Mouse (Mus musculus) frontal cortex, postnatal 14 days (tissue): ENCODE measurements at regions not wholly inside any gene's neighbourhood (a gene's known extent, or its start where the extent isn't known, plus 50 kb on each side); places are given as distances from the start of the nearest gene placed in this dataset.

ENCODE experiments used
- DNase-seq, 2 experiments: peaks; one replicate each; pipeline ENCODE4 v3.0.0; 2022; ENCODE audit warnings: low spot score in 2 of 2

DNA sequence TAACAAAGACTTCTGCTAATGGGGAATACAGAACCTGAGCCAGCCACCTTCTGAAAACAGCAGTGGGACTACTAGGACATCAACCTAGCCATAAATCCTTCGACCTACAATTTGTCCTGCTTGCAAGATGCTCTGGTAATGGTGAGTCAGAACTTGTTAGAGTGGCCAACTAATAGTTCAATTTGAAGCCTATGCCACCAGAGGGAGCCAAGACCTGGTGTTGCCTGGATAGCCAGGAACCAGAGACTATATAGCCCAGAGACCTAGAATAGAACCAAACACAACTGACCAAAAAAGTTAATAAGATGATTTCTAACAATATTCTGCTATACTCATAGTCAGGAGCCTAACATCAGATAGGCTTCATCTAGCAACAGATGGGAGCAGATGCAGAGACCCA is 119.3 kb upstream of the Dab2 start:
- no peak for DNase-seq

DNA sequence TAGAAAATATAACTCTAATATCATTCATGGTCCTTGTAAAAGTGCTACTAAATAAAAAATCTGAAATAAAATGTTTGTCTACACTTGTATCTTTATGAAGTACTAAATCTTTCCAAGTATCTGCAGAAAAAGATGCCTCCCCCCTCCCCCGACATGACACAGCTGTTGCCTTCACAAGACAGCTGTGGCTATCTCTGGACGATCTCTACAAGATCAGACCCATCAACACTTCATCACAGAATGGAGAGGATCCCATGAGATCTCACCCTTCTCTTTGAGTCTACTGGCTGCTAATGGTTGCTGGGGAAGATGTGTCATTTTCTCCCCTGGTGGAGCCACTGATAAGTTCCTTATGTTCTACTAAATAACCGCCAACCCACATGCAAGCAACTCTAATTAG is 116.0 kb upstream of the Dab2 start:
- DNase-seq: no peak

DNA sequence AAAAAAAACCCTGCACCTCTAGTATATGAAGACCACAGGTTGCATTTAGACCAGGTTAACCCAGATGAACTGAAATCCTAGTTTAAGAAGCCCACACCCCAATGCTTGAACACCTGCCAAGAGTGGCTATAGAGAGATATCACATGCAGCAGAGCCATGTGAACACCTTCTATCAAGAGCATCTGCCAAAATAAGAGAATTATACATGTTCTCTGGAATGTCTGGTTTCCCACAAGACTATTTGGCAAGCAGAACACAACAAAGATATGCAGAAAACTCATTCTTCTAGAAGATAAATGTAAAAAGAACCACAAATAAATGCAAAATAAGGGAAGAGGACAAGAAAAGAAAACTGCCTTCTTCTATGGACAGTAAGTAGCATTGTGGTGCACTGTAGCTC is 107.7 kb upstream of the Dab2 start:
- DNase-seq: no peak

DNA sequence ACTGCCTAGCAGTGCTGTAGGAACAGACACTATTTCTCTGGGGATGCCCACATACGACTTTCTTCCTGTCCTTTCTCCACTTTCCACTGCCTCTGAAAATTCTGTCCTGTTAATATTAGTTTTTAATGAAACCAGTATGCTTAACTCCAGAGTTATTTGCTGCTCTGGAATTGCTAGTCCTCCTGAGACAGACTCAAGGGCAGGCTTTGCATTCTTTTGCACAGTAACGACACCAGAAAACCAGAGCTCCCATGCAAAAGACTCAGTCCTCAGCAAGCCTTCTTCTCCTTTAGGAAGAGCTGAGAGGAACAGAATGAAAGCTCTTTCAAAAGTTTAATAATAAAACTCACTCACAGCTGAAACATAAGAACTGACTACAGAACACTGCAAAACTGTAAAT is 92.3 kb upstream of the Dab2 start:
- no peak for DNase-seq

DNA sequence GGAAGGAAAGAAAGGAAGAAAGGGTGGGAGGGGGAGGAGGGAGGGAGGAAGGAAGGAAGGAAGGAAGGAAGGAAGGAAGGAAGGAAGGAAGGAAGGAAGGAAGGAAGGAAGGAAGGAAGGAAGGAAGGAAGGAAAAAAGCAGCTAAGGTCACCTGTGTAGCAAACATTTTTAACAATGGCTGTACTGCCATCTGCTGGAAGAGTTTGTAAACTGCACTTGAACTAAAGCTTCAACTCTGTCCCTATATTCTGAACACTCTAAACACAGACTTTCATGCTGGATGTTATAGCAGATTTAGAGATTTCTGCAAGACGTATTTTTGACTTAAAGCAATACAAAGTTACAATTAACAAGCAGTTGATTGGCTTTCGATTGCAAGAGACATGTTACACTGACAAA is 90.3 kb upstream of the Dab2 start:
- DNase-seq: peak in 1 of 2 experiments; percentile 17

DNA sequence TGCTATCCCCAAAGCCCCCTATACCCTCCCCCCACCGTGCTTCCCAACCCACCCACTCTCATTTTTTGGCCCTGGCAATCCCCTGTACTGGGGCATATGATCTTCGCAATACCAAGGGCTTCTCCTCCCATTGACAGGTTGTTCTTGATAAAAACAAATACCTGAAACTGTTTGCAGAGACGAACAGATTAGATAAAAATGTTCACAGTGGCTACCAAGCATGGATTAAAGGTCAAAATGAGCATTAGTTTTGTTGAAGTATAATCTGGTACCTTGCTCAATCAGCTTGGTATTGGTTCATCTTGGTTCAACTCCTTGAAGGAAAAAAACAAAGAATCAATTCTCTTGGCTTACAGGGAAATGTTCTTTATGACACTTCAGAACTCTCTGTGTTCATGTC is 81.5 kb upstream of the Dab2 start:
- no peak for DNase-seq

DNA sequence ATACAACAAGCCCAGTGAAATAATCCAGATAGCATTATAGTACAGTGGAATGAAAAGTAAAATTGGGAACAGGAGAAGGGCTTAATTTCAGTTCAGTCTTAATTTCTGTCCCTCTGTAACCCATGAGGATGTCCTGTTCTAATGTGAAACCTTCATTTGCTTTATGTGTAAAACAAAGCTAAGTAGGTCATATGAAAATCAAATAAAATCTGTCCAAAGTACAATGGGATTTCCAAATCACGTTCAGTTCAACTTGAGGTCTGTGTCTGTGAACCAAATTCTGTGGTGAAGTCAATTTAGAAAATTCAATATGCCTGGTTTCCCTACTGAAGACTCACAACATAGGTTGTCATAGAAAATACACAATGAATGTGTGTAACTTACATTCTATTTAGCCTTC is 74.4 kb upstream of the Dab2 start:
- no peak for DNase-seq

DNA sequence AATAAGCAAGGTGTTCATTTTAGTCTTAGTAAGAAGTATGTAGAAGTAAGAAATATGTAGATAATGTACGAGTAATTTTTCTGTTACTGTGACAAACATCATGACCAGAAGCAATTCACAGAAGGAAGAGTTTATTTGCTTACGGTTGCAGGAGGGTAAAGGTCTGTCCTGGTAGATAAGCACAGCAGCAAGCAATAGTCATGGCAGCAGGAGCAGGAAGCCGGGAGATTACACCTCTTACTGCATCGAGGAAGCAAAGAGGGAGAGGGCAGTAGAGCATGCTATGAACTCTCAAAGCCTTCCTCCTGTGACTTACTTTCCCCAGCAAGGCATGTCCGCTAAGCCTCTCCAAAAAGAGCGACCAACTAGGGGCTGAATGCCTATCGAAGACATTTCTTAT is 69.0 kb upstream of the Dab2 start:
- DNase-seq: no peak

DNA sequence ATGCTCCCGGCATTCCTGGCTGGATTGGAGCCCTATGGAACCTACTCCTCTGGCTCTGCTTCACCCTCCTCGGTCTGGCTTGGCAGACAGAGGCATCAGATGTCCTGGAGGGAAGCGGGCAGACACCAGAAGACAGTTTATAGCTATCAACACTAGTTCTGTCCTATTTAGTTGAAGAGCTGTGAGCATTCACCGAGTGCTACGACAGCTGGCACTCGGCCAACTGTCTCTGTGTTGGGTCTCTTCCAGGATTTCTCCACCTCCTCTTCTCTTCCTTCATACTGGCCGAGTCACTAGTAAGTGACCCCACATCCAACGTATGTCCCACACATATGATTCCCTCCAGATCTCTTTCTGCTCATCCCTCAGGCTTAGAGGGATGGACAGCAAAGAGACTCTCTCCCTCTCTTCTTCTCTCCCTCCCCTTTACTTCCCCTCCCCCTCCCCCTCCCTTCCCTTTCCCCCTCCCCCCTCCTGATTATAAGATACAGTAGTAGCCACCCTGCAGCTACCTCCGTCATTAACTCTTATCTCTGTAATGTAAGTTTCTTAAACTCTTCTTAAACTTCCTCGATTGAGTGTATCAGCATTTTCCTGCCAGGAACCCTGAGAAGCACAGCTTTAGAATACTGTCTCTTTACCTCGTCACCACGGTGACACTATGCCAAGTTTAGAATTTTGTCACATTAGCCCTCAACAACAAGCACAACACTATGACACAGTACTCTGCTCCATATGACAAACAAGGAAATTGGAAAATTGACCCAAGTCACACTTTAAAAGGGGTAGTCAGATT is 68.1 kb upstream of the Dab2 start:
- DNase-seq: no peak

DNA sequence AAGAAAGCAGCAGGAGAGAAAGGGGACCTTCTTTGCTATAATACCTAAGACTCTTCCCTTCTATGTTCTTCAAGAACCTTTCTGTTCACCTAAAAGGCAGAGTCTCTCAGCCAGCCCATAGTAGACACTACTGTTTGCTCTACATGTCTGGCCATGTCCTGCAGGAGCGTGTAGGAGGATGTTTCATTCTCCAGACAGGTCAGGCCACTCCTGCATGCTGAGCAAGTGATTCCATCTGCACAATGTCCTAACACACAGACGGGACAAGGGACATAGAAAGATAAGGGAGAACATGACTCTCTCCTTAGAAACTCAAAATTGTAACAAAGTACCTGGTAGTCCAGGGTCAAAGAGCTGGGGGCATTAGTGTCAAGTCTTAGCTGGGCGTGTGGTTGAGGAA is 66.0 kb upstream of the Dab2 start:
- DNase-seq: no peak

DNA sequence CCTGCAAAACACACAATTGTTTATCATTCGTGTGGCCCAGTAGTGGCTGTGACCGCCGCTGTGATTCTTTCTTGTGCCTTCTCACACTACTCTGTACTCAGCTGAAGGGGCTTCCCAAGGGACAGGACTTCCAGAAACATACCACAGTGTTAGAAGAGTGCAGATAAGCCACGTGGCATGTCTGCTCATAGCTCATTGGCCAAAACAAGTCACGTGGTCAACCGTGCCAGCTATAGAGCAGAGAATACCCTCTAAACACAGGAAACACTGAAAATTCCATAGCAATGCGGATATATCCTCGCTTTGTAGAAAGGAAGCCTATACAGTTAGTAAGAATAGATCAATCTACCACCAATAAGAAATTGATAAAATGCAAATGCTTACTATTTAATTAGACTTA is 63.0 kb upstream of the Dab2 start:
- no peak for DNase-seq

DNA sequence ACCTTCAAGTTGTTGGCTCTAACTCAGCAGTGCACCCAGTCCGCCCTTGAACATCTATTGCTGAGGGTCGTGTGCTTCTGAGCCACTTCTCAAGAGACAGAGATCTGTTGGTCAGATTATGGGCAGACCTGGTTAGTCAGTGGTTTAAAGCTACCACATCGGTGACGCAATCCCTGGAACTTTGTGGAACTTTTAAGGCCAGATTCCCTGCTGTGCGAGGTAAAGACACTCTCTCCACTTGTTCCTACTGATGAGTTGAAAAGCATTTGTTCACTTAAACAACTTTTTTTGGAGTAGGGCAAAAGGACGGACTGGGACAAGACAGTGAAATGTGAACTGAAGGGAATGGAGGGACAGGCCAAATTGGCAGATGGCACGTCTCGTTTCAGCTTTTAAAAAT is 61.9 kb upstream of the Dab2 start:
- DNase-seq: no peak

DNA sequence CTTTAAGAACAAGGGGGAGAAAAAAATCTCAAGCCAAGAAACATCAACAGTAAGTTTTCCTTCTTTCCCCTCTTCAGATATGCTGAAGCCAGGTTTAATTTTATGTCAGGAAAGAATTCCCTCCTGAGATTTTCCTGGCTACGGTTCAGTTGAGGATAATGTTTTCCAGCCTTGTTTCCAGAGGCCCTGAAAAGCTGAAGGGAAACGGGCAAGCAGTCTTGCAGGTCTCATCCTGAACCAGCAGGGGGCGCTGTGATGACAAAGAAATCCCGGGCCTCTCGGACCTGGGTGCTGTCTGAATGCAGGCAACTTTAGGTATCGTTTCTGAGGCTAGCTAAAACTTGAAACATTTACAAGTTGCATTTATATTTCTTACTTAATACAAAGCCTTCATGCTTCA is 61.5 kb upstream of the Dab2 start:
- peak; percentile 52 to 79 for DNase-seq

DNA sequence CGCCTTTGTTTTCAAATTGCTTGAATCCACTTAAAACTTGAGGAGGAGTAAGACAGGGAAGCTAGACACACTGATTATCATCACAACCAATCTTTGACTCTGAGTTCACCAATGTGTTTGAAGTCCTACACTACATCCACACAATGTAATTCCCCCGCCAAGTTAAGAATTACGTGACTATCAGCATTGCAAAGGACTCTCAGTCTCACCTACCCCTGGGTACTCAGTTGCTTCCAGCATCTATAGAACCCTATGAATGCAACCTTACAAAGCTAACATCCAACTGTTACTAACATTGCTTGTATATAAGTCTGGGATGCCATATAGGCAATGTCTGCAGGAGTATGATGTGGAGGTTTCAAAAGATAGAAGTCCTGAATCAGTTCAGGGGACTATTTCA is 60.8 kb upstream of the Dab2 start:
- no peak for DNase-seq

DNA sequence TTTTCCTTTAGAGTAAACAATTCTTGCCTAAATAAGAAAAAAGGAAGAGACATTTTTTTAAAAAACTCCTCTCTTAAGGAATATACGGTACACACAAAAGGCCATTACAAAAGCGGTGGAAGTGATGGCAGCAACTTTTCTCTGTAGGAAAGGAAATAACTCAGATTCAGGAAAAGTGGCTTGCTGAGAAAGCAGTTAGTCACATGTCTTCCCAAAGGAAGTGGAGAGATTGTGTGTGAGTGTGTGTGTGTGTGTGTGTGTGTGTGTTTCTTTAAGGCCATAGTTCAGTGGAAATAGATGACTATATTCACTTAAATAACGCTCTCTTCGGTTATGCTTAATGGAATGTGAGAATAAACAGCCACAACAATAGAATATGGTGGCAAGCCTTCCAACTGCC is 57.5 kb upstream of the Dab2 start:
- no peak for DNase-seq

DNA sequence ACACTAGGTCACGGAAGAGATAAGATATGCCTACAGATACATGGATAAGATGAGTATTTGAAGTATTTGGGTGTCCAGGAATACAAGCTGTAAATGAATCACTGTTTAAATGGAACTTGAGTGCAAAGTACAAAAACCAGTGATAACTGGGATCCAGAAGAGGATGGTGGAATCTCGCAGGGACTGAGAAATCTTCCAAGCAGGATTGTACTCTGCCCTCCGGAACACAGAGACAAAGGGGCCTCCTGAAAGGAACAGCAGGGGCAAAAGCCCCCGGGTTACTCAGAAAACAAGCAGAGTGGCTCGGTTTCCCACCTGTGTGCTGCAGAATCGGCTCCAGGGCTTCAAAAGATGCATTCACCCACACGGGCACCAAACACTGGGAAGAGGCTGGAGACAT is 55.2 kb upstream of the Dab2 start:
- DNase-seq: no peak

DNA sequence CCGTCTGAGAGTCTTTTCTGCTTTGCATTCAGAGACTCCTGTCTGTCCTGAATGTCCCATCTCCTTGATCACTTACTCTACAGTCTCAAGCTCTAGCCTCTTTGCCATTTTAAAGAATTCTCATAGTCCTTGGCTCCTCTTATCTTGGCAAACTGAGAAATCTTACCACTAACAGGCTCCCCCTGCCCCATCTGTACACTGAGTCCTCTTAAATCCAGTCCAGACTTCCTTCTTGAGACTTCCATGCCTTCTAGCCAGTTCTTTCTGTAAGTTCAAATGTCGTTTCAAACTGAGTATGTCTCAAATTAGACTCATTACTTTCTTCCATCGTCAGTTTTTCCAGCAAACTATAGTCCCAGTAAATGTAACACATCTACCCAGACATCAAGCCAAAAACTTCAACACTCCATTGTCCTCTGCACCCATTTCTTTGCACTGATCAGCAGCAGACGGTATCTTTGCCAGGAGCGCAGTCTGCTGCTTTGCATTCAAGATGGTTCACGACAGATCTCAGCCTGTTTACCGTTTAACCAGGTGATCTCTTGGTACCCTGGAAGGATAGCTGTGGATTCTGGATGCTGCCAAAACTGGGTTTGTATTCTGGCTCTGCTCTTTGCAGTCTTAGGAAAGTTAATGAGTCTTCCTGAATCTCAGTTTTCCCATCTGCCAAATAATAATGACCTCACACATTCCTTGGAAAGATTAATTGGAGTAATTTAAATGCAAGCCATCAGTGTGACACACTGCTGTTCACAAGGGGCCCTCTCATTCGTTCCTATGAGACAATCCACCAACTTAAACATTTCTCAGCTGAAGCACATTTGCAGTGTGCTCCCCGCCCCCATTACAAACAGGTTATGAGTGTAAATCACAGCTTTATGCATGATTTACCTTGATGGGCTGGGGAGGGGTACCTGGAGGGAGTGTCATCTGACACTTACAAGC is 53.4 kb upstream of the Dab2 start:
- DNase-seq: no peak

DNA sequence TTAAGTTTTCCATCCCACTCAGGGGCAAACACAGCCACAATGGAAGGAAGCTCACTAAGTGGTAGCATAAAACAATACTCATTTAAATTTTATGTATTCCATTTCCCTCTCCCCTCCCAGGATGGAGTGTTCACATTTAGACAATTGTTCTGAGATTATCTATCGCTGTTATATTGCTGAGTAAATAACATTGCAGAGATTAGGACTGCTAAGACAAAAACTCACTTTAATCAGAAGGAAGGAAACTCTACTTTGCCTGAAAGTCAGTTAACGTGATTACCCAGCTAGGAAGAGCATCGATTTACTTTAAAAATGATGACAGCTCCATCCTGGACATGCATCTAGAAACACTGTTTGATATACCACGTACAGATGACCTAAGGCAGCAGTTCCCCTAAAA is 51.1 kb upstream of the Dab2 start:
- DNase-seq: no peak
